Mouse (Mus musculus) Patski (cell line): ENCODE results near the gene Cyp4f14. TPM values are rescaled to one million over a fixed set of nuclear protein-coding genes. Genes with fewer than 3 reads are reported as not detected.

Experiments
- ATAC-seq: fragments of 100-300 bp; one replicate; pipeline ENCODE4 v1.8.0; 2021
- CTCF ChIA-PET: fragments of 350-600 bp; sonication (Branson Sonifier 250); formaldehyde crosslinking; loops from one replicate; lab custom pipeline; 2022; ENCODE audit warnings: inconsistent platforms; lab: Charles Lee
- POLR2A ChIA-PET: fragments of 350-600 bp; sonication (Branson Sonifier 250); formaldehyde crosslinking; loops from one replicate; lab custom pipeline; 2022; ENCODE audit warnings: antibody characterized with exemption, inconsistent platforms; lab: Charles Lee
- DNase-seq: peaks from one replicate; pipeline ENCODE4 v3.0.0-alpha.2; 2011; ENCODE audit warnings: low read depth, low spot score
- H3K27me3 ChIP-seq: fragments of 371-371 bp; one replicate; pipeline ENCODE4 v1.5.1; 2021
- CTCF ChIP-seq: fragments of 100-300 bp; IDR thresholded peaks from one replicate; pipeline ENCODE4 v1.5.1; 2021
- in situ Hi-C: fragments of 300-500 bp; cut with MboI; formaldehyde crosslinking; loops from 3 replicates; pipeline ENCODE4 v1.11.1; 2018; ENCODE audit warnings: low pct_unique_long_range_greater_than_20kb, mixed read lengths
- polyA plus RNA-seq: library from polyadenylated mRNA; unstranded; gene quantifications from one replicate; pipeline ENCODE4 v1.2.3, GENCODE M21; 2021

Gene Cyp4f14
- not detected for polyA plus RNA-seq

DNA sequence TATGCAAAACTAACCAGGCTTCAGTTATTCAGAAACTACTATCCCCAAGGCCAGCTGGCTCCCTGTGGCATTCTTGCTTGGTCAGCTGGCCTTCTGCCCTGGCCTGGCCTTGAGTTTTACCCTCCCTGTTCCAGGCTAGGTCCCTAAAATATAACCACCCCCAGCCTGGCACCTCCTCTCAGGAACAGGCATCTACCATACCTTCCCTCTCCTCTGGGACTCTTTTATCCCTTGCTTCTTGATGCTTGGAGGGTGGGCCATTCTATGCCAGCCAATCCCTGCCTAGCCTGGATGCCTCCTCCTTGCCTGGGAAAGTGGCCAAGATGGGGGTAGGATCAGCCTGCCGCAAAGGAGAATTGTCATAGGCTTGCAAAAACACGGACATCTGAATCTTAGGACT is at the start of gene Cyp4f14:
TSS of gene Cyp4f14 (minus strand) at position 212 of the 400 bp plus-strand sequence.
- POLR2A ChIA-PET = no interaction called here
- peak; percentile 18 for ATAC-seq
- in situ Hi-C loops = no loop called here
- CTCF ChIA-PET = interaction anchor here (0.8 kb wide), 1 partner anchor 9 kb away, joined by 3 read pairs; no protein-coding TSS in a partner anchor
- H3K27me3 ChIP-seq = peaks cover 24% of the 10 kb centered on the region
- DNase-seq = no peak
- TF ChIP-seq CTCF = no peak

DNA sequence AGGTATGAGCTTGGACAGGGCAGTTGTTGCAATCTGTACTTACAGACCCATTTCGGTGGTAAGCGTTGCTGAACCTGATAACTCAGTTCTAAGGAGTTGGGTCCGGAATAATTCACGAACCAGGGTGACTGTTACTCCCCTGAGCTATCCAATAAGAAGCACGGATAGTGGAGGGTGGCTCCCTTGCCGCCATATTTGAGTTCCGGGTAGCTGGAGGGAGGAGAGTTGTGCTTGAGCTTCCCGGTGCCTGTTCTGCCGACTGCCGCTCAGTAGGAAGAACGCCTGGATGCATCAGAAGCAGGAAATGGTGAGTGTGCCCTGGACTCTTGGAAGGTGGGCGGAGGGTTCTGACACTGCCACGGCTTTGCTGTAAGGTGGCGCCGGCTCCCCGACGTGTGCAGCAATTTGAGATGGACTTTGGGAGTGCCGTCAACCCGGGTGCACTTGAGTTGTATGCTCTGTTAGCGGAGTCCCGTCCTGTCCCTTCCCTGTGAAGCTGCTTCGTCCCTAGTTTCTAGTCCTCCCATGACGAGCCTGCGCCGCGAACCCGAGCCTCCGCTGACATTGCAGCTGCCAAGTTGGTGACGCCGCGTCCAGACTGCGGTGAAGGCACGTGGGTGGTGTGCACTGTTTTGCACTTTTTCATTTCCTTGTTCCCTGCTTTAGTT is 48.6 kb upstream of the Cyp4f14 start, which contains the start of gene Zfp472:
TSS of gene Zfp472 (plus strand) at position 192 of the 668 bp plus-strand sequence.
- ChIA-PET POLR2A (no interaction called here), CTCF (interaction anchor here (1.5 to 2.2 kb wide), 3 partner anchors 9 to 27 kb away, joined by 3 to 6 read pairs (median 4); partner anchors contain the start of gene Zfp952)
- H3K27me3 ChIP-seq = no peaks in the 10 kb centered on the region
- in situ Hi-C loops = no loop called here
- no peak for TF ChIP-seq CTCF
- DNase-seq (peak; percentile 71), ATAC-seq (peak; percentile 94)

DNA sequence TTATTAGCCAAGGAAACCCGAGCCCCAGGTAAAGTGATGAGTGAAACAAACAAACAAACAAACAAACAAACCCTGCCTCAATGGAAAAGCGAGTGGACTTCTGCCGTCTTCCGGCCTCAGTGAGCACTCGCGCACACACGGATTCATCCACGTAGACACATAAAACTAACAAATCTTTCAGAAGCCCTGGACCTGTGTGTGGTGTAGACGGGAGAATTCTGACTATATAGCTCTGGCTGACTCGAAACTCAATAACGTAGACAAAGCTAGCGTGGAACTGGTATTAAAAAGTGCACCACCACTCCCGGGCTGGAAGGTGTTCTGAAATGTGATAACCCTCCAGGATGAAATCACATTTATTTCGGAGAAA is 48.1 kb upstream of the Cyp4f14 start:
- no peaks in the 10 kb centered on the region for H3K27me3 ChIP-seq
- ChIA-PET POLR2A (no interaction called here), CTCF (interaction anchor here (1.5 to 2.2 kb wide), 3 partner anchors 10 to 27 kb away, joined by 3 to 6 read pairs (median 4); partner anchors contain the start of gene Zfp952)
- in situ Hi-C loops = no loop called here
- ATAC-seq = peak; percentile 42
- DNase-seq = no peak
- TF ChIP-seq CTCF = peak; percentile 6

DNA sequence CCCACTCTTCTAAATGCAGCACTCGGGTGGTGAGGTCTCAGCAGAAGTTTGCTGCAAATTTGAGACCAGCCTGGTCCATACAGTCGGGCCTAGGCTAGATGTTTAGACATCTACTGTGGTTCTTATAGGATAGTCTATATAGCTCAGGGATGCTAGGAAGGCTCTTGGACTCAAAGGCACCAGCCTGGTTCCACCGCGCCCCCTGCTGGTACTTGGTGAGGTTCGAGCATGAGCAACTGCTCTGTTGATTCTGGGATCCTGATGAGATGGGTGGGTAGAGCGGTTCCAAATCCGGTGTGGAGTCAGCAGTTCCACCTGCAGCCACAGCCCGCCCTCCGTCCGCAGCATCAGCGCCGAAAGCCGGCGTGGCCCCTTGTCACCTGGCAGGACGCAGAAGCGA is 34.3 kb upstream of the Cyp4f14 start:
- DNase-seq = no peak
- TF ChIP-seq CTCF = peak; percentile 75
- H3K27me3 ChIP-seq = no peaks in the 10 kb centered on the region
- ChIA-PET CTCF (interaction anchor here (0.7 kb wide), 2 partner anchors 14 to 41 kb away, joined by 3 read pairs; partner anchors contain the start of gene Zfp472), POLR2A (no interaction called here)
- in situ Hi-C loops = no loop called here
- ATAC-seq = no peak

DNA sequence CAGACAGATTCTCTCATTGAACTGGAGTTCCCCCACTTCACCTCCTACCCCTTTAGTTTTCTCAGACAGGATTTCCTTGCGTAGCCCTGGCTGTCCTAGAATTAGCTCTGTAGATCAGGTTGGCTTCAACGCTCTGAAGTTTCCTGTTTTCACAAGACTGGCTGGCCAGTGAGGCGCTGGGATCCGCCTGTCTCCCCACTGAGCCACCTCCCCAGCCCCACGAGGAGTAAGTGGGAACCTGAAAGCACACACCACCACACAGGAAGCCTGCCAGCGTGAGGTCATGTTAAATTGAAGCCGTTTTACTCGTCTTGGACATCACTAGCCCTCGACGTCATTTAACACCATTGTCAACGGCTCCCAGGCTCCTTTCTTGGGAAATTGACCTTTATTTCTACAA is 33.9 kb upstream of the Cyp4f14 start:
- DNase-seq = no peak
- POLR2A ChIA-PET = no interaction called here
- H3K27me3 ChIP-seq = no peaks in the 10 kb centered on the region
- TF ChIP-seq CTCF = no peak
- ATAC-seq = no peak
- in situ Hi-C loops = no loop called here
- CTCF ChIA-PET = interaction anchor here (0.7 kb wide), 2 partner anchors 15 to 41 kb away, joined by 3 read pairs; partner anchors contain the start of gene Zfp472

DNA sequence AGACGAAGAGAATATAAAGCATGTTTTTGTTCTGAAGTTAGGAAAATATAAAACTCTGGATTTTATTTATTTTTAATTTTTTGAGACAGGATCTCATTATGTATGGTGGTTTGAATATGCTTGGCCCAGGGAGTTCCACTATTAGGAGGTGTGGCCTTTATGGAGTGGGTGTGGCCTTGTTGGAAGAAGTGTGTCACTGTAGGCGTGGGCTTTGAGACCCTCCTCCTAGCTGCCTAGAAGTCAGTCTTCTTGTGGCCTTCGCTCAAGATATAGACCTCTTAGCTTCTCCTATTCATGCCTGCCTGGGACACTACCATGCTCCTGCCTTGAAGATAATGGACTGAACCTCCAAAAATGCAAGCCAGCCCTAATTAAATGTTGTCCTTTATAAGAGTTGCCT is 33.0 kb upstream of the Cyp4f14 start:
- no peaks in the 10 kb centered on the region for H3K27me3 ChIP-seq
- DNase-seq = no peak
- ChIA-PET POLR2A (no interaction called here), CTCF (interaction anchor here (1.2 kb wide), 1 partner anchor 9 kb away, joined by 4 read pairs; no protein-coding TSS in a partner anchor)
- ATAC-seq = no peak
- in situ Hi-C loops = no loop called here
- TF ChIP-seq CTCF = no peak

DNA sequence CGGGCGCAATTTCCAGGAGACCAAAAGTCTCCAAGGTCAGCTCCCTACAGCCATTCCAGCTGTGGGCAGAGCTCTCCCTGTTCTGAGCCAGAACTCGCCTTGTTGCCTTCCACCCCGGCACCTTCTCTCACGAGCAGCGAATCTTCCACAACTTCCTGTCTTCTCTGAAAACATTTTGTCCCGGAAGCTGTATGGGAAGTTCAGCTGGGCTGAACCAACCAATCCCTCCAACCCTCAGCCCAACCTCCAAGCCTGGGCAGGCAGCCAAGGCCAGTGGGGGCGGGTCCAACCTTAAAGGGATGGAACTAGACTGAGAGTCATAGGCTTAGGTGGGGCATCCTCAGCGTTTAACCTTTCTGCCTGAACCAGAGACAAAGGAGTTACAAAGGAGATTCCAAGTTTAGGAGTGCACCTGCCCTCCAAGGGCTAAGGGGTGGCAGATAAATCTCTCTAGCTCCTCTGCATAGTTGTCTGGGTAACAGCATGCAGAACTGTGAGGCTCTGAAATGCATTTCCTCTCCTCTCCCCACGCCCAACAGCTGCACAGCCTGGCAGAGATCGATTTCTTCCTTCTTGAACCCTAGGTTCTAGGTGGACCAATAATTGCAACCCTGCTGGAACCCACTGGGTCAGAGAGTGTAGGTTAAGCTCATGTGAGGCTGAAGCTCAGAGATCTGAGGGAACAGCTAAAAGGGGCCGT is 30.2 kb upstream of the Cyp4f14 start, which contains the start of gene Cyp4f13:
TSS of gene Cyp4f13 (minus strand) at position 188 of the 700 bp plus-strand sequence.
- in situ Hi-C loops = no loop called here
- TF ChIP-seq CTCF = no peak
- ATAC-seq = peak; percentile 97
- ChIA-PET CTCF (interaction anchor here (1.4 kb wide), 1 partner anchor 179 kb away, joined by 3 read pairs; no protein-coding TSS in a partner anchor), POLR2A (no interaction called here)
- H3K27me3 ChIP-seq = no peaks in the 10 kb centered on the region
- DNase-seq = peak; percentile 60

DNA sequence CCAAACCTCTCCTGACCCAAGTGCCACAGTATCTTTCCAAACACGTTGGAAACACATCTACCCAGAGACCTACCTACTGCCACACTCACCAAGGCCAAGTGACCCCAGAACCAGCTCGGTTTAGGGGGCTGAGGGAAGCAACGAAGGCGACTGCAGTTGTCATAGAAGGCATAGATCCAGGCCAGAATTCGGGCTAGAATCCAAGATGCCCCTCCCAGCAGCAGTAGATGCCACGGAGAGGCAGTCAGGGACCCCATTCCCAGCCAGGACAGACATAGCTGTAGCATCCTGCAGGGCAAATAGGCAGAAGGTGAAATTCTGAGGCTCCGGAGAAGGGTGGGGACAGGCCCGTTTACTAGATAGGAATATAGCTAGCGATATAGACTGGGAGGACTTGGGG is 29.6 kb upstream of the Cyp4f14 start:
- DNase-seq (no peak), ATAC-seq (no peak)
- CTCF ChIA-PET = interaction anchor here (1.4 kb wide), 1 partner anchor 179 kb away, joined by 3 read pairs; no protein-coding TSS in a partner anchor
- no peaks in the 10 kb centered on the region for H3K27me3 ChIP-seq
- POLR2A ChIA-PET = no interaction called here
- in situ Hi-C loops = no loop called here
- no peak for TF ChIP-seq CTCF

DNA sequence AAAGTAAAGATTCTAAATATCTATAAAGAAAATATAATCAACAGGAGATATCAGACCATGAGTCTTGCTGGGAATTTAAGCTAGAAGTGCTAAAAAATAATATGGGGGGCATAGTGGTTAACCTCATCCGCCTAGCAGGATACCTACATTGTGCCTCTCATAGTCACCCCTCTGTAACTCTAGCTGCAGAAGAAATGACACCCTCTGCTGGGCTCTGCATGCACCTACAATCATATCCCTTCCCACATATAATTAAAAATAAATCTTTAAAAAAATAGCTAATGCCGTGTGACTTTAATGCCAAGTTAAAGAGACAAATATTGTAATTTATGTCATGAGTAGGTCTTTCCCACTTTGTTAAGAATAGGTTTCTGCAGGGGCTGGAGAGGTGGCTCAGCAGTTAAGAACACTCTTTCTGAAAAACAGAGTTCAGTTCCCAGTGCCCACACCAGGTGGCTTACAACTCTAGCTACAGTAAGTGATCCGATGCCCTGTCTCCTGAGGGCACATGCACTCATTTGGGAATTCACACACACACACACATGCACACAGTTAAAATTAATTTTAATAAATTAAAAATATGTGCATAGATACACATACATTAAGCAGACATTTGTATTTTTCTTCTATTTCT is 27.4 kb upstream of the Cyp4f14 start:
- CTCF ChIA-PET = no interaction called here
- POLR2A ChIA-PET = no interaction called here
- no peaks in the 10 kb centered on the region for H3K27me3 ChIP-seq
- in situ Hi-C loops = no loop called here
- ATAC-seq (no peak), DNase-seq (no peak)
- TF ChIP-seq CTCF = peak; percentile 52

DNA sequence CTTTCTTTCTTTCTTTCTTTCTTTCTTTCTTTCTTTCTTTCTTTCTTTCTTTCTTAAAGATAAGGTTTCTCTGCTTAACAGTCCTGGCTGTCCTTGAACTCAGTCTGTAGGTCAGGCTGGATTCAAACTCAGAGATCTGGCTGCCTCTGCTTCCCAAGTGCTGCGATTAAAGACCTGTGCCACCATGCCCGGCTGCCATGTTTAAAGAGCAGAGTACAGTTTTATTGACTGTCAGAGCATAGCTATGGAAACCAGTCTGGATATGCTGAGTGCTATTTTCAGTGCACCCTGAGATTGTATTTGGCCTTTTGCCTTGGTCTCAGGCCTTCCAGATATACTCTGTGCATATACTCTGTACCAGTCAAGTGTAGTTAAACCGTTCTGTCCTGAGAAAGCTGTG is 26.5 kb upstream of the Cyp4f14 start:
- ChIA-PET CTCF (no interaction called here), POLR2A (no interaction called here)
- TF ChIP-seq CTCF = no peak
- in situ Hi-C loops = no loop called here
- ATAC-seq (no peak), DNase-seq (no peak)
- no peaks in the 10 kb centered on the region for H3K27me3 ChIP-seq
